Mouse (Mus musculus): Measurements from ENCODE around the gene Sf3a1.
"Not testable (repeated sequence)": the region's sequence is repeated elsewhere in the genome, so short reads cannot be mapped to it uniquely, and the experiment has no call there.

Gene Sf3a1

GRCm38 (mm10) chr11:4159808-4160708 lies at the start of gene Sf3a1, which contains the start of gene Ccdc157:
Sf3a1 (plus strand) TSS chr11:4160350.
Ccdc157 (minus strand) TSS chr11:4160293.
- peak; percentile 95 for DNase-seq (ENCODE audit: low spot score)

GRCm38 (mm10) chr11:4112033-4112432 lies 48.1 kb upstream of the Sf3a1 start:
- DNase-seq (ENCODE audit: low spot score) = no peak

- no peak for DNase-seq (ENCODE audit: low spot score)
Observed at GRCm38 (mm10) chr11:4112861-4113260, 47.3 kb upstream of the Sf3a1 start.

- no peak for DNase-seq (ENCODE audit: low spot score)
Observed at GRCm38 (mm10) chr11:4113496-4113895, 46.7 kb upstream of the Sf3a1 start.

DNA sequence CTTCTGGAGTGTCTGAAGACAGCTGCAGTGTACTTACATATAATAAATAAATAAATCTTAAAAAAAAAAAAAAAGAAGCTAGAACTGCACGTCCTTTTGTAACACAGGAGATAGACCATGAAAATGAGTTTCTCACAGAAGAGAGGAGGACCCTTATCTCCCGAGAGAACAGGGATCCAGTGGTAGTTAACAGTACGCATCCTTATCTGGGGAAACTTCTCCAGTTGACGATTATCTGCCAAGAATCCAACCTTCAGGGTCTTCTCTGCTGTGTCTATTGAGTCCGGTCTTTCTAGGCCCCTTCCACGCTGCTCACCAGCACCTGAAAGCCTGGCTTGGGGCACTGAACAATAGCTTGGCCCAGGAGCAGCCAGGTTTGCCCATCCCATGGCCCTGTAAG lies 46.2 kb upstream of the Sf3a1 start:
- DNase-seq (ENCODE audit: low spot score) = no peak

DNA sequence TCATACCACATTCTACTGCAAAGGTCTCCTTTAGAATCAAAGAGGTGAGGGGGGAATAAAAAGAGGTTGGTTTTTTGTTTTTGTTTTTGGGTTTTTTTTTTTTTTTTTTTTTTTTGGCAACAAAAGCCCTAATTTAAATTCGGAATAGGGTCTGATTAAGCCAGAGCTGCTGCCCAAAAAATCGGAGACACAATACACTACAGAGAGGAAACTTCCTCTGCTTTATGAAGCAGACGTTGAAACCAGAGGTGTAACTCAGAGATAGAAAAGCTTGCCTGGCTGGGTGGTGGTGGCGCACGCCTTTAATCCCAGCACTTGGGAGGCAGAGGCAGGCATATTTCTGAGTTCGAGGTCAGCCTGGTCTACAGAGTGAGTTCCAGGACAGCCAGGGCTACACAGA lies 45.6 kb upstream of the Sf3a1 start:
- not testable (repeated sequence) for DNase-seq (ENCODE audit: low spot score)

DNA sequence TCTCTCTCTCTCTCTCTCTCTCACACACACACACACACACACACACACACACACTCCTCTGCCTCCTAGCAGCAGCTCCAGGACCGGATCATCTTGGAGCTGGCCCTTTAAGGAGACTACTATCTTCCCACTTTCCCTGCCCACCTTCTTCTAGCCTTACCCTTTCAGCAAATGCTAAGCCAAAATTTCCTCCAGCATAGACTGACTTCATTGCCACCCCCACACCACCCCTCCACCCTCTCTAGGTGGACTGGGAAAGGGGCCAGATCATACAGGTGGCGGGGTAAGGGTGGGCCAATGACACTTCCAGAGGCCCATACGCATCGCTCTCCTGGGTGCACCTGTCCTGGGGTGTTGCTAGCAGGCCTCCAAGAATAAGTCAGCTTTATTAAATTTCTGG lies 44.7 kb upstream of the Sf3a1 start:
- no peak for DNase-seq (ENCODE audit: low spot score)

GRCm38 (mm10) chr11:4116458-4117141 lies 43.5 kb upstream of the Sf3a1 start:
- DNase-seq (ENCODE audit: low spot score) = no peak

DNA sequence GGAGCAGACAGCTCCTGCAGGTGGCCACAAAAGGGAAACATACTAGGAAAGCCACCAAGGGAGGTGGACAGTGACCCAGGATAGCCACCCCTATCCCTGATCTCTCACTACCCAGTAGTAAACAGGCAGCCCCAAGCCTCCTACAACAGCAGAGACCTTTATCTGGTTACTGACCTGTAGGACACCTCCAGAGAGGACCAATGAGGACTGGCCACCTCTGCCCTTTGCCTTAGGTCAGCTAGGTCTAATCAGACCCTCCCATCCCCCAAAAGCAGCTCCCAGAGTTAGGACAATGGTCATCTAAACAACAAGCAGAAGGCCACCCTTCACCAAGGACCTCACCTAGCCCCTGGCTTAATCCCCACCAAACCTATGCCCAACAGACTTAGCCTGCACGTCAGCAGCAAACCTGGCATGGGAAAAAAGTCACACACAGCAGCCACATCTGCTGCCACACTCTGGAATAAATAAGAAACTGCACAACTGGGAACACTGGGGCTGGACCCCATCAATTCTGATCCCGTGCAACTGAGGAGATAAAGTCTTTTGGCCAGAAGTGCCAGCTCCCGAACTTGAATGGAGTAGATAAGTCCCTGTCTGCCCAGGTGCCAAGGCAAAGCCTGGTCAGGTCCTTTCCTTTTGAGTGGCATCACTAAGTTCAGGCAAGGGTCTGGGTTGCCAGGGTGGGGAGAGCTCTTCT lies 42.6 kb upstream of the Sf3a1 start:
- DNase-seq (ENCODE audit: low spot score) = no peak

- peak; percentile 84 for DNase-seq (ENCODE audit: low spot score)
Observed at GRCm38 (mm10) chr11:4118081-4118921, 41.8 kb upstream of the Sf3a1 start.

GRCm38 (mm10) chr11:4119635-4120034 lies 40.5 kb upstream of the Sf3a1 start:
- DNase-seq (ENCODE audit: low spot score) = no peak

DNA sequence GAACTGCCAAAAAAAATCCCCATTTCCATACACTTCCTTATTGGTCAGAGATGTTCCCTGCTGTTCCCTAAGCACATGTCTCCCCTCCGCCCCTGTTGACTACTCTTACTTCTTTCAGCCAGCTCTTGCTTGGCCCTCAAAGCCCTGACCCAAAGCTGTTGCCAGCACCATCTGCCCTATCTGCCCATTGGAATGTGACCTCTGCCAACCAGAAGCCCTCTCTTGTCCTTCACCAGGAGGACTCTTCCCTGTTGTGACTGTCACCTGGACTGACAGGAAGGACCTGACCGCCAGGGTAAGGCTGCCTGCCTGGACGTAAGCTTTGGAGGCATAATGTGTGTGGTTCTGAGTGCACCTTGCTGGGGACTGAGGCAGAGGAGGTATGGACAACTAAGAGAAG lies 38.5 kb upstream of the Sf3a1 start:
- no peak for DNase-seq (ENCODE audit: low spot score)

- no peak for DNase-seq (ENCODE audit: low spot score)
Observed at GRCm38 (mm10) chr11:4122226-4122625, 37.9 kb upstream of the Sf3a1 start.

DNA sequence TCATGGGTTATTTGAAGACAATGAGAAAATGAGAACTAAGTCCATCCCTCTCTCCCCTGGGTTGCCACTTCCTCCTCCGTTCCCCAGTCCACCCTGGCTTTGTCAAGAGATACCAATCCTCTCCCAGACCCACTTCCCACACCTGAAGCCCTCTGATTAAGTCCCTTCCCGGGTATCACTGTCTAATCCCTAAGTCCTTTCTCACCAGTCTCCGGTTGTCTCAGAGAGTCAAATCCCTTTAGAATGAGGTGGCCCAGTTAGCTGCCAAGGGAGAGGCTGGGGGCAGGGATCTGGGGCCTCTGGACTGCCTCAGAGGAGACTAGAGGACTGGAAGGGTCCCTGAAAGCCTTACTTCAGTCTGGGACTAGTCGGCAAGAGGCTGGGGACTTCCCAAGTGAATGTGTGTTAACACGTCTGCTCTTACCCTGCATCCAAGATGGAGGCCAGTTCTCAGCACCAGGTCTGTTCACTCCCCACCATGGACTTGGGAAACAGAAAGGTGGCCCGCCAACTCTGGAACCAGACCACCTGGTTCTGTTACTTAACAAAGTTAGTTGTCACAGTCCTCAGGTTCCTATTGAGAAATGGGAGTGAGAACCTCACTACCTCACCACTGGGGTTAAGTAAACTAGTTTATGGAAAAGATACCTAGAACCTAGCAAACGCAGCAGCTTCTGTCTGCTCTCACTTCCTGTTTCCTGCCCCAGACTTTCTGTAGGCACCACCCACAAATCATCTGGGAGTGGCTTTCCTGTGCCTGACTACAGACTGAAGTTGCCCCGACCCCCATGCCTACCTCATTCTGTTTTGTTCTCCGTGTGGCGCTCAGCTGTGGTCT lies 37.2 kb upstream of the Sf3a1 start, which contains the start of gene Sec14l2:
Sec14l2 (minus strand) TSS at position 674 of the 838 bp plus-strand sequence.
- no peak for DNase-seq (ENCODE audit: low spot score)

- peak; percentile 49 for DNase-seq (ENCODE audit: low spot score)
Observed at GRCm38 (mm10) chr11:4123922-4124321, 36.2 kb upstream of the Sf3a1 start.

DNA sequence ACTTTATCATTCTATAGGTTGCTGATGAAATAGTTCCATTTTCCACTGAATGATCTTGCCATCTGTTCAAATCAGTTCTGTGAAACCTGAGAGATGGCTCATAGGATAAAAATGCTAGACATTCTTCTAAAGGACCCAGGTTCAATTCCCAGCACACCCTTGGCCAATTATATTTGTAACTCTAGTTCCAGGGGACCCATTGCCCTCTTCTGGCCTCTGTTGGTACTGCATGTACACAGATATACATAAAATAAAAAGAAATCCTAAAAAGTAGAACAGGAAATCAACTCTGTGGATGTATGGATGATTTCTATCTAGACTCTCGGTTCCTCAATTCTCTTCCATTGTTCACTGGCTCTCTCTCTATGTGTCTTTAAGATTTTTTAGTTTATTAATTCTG lies 33.1 kb upstream of the Sf3a1 start:
- DNase-seq (ENCODE audit: low spot score) = no peak

DNA sequence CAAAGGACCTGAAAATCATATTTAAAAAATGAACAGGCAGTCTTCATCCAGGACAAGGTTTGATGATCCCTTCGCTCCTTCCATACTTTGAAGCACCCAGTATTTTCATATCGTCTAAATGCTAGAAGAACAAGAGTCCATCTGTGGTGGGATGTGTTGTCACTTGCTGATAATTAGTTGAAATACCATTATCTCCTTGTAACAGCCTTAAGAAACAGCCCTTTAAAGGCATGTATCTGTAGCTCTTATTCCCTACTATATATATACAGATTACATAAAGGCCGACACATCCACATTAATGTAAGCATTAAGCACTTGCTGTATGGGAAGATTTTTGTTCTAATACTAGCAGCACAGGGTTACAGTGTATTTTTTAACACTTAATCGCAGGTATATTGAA lies 31.7 kb upstream of the Sf3a1 start:
- DNase-seq (ENCODE audit: low spot score) = not testable (repeated sequence)

- no peak for DNase-seq (ENCODE audit: low spot score)
Observed at GRCm38 (mm10) chr11:4133450-4133849, 26.7 kb upstream of the Sf3a1 start.

- no peak for DNase-seq (ENCODE audit: low spot score)
Observed at GRCm38 (mm10) chr11:4134400-4134799, 25.8 kb upstream of the Sf3a1 start.

Data from urinary bladder, postnatal 14 days (tissue).